Mouse (Mus musculus) kidney, postnatal 36 days (tissue): ENCODE results near the gene Bmpr2.
"Not testable (repeated sequence)": the region's sequence is repeated elsewhere in the genome, so short reads cannot be mapped to it uniquely, and the experiment has no call there.

Experiments used
- DNase-seq, 2 experiments: peaks; one replicate each; pipeline ENCODE4 v3.0.0; 2021 to 2022; ENCODE audit warnings: mixed read lengths in 2 of 2

Gene Bmpr2

DNA sequence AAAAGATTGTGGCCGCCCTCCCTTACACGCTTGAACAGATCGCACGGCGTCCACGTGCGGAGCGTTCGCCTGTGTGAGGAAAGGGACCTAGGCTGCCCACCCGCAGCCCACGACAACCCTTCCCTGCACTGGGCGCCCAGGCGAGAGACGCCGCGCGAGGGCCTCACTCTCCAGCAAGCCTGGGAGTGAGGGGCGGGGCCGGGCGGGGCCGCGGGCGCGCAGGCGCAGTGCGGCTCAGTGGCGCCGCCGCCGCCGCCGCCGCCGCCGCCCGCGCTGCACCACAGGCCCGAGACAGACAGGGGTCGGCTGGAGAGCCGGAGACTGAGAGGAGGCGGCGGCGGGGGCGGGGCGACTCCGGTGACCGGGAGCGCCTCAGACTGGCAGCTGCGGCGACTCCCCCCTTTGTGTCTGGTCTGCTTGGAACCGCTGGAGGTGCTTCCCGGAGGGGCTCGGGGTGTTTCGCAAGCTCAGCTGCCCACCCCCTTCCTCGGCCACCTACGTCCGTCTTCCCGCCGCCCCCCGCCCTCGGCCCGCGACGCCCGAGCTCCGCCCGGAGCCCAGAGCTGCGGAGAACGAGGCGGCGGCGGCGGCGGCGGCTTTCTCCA lies at the start of gene Bmpr2:
TSS of gene Bmpr2 (plus strand) at position 237 of the 605 bp plus-strand sequence.
- DNase-seq: peak; percentile 93 to 96

DNA sequence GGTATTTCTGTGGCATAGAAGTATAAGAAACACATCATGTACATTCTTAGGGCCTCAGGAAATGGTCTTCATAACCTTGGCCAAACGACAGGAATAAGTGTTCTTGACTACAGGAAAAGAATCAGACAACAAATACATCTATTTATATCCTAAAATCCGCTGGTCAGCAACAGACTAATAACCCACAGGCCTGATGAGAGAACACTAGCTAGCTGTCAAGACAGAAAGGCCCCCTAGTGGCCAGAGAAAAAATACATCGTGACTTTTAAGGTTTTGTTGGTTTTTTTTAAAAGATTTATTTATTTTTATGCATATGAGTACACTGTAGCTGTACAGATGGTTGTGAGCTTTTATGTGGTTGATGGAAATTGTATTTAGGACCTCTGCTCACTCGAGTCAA lies 43.3 kb upstream of the Bmpr2 start:
- DNase-seq: peak; percentile 34 to 36

DNA sequence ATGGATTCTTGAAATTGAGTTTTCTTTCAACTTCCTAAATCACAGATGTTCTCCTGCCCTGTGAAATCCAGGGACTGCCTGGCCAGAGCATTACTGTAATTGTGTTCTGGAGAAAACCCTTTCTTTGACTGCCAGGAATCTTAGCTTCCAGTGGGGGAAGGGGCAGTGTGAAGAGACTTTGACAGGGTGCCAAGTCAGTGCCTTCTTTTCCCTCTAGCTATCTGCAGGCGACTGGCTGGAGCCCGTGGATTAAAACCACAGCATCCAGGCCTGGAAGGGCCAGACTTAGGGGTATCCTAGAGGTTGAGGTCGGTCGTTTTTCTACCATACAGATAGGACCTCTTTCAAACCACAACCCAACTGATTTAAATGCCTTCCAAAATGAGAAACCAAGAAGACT lies 37.5 kb upstream of the Bmpr2 start:
- DNase-seq: no peak

DNA sequence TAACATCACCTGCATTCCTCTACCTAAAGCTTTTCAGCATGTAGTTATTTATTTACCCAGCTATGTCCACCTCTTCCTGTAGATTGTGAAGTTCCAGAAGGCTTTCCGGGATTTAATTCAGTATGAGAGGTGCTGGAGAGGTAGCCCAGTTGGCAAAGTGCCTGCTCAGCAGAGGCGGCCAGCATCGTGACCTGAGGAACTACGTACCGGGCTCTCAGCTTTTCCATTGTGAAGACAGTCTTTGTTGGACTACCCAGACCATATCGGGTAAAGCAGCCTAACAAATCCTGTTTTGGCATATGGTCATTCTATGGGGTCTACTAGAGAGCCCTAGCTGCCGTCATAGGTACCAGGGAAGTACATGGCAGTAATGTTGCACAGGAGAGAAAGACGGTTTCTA lies 33.1 kb upstream of the Bmpr2 start:
- peak; percentile 17 to 62 for DNase-seq

DNA sequence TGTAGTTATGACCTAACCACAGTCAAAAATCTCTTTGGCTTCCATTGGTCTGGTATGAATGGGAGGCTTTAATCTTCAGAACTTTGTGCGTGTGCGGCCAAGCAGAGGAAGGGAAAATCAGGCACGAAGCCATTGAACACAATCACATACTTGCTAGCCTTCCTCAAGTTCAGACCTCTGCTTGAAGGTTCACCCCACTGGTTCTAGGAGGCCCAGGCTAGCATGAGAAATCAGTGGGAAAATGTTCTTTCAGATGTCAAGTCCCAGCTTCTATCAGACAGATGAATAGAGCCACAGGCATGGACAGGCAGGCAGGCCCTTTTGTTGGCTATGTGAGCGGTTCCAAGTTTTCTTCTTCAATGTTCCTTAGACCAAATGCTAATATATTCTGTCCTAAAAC lies 32.5 kb upstream of the Bmpr2 start:
- no peak for DNase-seq

DNA sequence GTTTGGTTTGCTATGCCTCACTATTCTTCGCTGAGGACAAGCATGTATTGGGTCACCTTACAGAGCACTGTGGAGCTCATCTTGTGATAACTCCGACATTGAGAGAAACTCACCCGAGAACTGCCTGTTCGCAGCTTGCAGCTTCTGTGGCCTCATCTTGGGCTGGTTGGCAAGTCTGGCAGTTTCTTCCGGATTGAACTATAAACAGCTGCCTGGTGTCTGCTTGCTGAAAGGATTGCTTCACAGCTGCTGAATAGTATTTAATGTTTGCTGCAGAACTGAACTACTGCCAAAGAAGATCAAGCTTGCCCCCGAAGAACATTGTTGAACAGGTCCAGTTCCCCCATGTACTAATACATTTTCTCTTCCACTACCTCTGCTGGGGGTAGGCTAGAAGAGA lies 29.1 kb upstream of the Bmpr2 start:
- no peak for DNase-seq

DNA sequence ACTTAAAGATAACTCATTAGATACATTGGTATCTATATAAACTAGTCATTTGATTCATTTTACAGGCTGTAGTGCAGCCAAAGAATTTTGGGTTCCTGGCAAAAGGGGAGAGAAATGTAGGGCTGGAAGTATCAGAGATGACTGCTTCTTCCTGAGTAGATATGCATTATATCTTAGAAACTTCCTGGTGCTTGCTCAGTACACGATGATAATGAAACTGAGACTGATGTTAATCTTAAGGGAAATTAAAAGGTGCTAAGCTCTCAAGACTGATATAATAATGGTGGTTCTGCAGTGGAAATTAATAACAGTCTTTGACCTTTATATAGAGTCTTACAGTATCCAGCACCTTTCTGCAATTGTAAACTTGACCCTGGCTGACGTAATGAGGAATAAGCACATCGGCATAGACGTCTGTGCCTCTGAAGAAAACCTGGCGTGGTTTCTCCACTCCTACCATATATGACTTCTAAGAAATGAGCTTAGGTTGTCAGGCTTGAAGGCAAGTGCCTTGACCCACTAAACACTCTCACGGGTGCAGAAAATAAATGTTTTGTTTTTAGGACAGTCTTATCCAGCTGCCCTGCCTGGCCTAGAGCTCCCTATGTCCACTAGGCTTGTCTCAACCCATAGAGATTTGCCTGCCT lies 24.3 kb upstream of the Bmpr2 start:
- no peak for DNase-seq

DNA sequence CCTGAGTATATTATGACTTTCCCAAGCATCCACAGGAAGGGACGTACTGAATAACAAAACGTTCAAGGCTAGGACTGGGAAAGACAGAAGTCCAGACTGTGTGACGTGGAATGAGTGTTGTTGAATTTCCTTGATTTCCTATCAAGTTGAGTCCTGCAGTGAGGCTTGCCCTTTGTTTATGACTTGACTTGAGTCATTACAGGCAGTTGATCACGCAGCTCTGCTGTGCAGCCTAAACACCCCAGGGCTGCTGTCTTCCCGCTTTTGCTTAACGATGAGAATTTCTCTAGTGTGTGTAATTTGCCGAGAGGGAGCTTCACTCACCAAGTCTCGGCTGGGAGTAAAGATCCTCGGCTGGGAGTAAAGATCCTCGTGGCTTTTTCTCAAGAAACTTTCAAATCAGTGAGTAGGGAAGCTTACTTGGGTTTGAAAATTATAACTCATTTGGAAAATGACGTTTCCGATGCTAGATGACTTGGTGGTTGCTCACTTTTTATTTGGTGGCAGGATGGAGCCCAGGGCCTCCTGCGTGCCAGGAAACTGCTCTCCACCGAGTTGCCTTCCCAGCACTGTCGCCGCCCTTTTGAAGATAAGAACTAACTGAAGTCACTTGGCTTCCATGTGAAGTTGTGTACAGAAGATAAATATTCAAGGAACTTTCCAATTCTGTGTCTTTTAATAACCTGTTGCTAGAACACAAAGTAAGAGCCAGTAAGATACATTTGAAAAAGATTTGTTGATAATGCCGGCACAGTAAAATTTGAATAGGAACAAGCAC lies 23.4 kb upstream of the Bmpr2 start:
- no peak for DNase-seq

DNA sequence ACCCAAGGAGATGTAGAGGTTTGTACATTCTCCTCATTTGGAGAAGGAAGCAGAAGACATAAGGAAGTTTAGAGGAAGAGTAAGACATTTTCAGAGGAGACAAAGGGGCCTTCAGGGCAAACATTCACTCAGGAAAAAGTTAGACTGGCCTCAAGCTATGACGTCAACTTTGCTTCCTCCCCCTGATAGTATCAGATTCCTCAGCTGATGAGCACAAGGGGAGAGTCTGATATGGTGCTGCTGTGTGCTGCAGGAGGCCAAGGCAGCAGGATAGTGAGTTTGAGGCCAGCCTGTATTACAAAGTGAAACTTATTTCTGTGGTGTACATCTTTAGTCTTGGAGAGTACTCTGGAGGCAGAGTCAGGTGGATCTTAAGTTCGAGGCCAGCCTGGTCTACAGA lies 14.2 kb upstream of the Bmpr2 start:
- no peak for DNase-seq

DNA sequence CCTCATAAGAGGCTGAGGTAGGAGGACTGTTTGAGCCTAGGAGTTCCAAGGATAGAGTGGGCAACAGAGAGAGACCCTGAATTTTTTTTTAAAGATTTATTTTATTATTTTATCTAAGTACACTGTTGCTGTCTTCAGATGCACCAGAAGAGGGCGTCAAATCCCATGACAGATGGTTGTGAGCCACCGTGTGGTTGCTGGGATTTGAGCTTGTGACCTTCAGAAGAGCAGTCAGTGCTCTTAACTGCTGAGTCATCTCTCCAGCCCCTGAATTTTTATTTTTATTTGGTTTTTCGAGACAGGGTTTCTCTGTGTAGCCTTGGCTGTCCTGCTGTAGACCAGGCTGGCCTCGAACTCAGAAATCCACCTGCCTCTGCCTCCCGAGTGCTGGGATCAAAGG lies 13.5 kb upstream of the Bmpr2 start:
- DNase-seq: not testable (repeated sequence)

DNA sequence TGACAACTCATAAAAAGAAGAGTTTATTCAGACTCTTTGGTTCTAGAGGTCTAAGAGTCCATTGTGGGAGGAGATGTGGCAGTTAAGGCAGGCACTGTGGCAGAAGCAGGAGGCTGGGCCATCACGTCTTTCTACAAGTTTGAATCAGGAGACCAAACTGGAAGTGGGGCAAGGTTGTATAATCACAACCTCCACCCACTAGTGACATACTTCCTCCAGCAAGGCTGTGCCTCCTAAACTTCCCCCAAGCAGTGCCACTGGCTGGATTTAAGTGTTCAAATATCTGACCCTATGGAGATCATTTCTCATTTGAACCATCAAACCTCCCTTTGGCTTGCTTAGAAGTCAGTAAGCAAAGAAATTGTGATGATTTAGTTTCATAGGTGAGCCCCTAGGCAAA lies 7.9 kb upstream of the Bmpr2 start:
- DNase-seq: no peak

DNA sequence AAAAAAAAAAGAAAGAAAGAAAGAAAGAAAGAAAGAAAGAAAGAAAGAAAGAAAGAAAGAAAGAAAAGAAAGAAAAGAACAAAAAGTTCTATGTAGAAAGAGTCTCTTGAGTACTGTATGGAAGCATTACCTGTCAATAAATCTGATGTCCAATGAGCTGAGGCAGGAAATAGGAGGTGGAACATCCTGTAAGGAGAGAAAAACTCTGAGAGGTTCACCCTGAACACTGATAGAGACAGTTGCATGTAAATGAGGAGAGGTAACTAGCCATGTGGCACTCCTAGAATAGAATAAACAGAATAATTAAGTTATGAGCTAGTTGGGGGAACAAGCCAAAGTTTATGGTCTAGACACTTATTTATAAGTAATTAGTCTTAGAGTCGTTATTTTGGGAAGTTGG lies 4.9 kb upstream of the Bmpr2 start:
- no peak for DNase-seq

DNA sequence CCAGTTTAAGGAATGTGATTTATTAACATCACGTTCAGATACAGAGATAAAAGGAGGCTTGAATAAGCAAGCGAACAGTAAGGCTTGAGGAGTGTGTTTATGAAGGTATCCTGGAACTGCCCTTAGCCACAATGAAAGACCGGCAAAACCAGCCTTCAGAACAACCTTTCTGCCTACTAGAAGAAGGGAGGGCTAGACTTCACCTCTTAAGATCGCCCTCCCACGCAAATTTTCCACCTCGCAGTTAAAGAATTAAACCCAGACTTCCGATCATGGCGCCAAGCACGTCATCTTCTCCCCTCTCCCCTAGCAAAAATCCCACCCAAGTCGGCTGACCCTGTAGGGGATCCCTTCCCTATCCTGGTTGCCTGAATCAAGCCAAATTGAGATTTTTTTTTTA lies 992 bp upstream of the Bmpr2 start:
- DNase-seq: peak; percentile 26

DNA sequence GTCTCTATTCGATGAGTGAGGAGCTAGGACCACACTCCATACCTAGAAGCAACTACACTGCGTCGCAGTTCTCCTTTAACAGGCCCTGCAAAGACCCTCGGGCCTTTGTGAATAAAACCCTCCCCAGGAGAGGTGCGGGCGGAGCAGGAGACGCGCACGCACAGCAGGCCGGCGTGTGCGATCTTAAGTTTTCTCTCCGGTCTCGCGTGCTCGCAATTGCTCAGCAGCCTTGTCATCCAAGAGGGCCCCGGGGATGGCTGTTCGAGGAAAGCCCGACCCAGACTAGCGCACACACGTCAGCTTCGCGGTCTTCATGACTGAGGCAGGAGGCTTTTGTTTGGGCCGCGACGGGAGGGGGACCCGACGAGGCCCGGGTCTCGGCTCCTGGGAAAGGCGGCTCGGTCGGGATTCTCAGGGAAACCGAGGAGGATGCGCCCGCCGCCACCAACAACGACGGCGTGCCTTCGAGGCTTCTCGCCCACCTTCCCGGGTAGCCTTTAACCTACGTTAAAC lies 493 bp upstream of the Bmpr2 start:
- DNase-seq: peak; percentile 29 to 61

DNA sequence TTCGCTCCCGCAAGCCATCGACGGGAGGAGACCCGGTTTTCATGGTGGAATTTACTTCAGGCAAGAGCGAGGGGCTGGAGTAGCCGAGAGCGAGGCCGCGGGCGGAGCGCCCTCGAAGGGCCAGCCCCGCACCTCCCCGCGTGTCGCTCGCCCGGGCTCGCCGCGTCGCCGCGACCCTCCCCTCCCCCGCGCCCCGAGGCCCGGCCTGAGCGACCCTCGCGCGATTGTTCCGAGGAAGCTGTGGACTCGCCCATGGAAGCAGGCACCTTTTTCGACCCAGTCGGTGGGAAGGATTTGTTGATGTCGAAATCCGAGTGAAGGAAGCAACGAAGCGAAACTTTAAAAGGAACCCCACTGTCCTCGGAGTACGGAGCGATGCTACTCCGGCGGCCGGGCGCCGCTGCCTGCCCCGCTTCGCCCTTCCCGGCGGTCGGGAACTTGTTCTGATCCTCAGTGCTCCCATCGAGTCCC lies 616 bp downstream of the Bmpr2 start:
- peak; percentile 47 to 67 for DNase-seq

DNA sequence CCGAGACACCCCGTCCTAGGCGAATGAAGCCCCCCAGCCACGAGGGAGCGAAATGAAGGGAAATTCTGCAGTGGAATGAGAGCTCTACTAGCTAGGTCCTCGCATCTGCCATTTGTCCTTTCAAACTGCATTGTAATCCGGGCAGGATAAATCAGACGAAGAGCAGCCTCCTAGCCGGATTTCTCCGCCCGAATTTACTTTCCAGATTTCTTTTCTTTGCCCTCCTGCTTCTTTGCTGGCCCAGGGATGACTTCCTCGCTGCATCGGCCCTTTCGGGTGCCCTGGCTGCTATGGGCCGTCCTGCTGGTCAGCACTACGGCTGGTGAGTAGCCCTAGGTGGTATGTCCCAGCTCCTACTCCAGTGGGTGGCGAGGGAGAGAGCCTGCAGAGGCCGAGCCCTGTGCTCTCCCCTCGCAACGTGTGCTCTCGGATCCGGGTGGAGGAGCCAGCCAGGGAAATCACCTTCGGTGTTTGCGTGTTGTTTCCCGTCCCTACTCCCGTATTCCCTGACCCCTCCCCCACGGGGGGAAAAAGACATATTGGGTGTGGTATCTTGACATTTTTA lies 1.3 kb downstream of the Bmpr2 start:
- DNase-seq: peak; percentile 40 to 64

DNA sequence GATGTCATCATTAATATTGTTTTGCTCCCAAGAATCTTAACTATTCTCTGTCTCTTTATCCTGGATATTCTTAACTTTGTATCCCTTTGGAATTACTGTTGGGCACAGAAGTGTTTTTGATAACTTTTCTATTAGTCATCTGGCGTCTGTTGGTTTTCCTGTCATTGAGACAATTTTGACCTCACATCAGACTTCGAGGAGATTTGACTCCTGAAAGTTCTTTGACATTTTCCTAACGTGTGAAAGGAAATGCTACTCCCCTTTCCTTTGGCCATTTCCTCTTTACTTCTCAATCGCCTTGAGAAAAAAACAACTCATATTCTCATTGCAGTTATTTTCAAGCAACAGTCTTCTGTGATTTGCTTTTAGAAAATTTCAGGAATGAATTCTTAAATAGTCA lies 2.1 kb downstream of the Bmpr2 start:
- no peak for DNase-seq

DNA sequence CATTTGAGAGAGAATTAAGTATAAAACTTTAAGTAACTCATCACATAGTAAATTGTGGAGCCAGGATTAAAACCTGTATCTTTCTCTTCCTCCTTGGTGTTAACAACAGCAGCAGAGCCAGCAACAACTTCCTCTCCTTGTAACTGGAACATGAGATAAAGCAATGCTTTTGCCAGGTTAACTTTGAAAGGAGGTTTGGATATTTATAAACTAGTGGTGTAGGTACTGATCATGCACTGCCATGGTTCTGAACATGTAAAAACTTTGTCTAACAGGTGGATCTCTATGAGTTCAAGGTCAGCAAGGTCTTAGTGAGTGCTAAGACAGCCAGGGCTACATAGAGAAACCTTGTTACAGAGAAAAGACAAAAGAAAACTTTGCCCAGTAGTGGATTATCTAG lies 3.4 kb downstream of the Bmpr2 start:
- no peak for DNase-seq

DNA sequence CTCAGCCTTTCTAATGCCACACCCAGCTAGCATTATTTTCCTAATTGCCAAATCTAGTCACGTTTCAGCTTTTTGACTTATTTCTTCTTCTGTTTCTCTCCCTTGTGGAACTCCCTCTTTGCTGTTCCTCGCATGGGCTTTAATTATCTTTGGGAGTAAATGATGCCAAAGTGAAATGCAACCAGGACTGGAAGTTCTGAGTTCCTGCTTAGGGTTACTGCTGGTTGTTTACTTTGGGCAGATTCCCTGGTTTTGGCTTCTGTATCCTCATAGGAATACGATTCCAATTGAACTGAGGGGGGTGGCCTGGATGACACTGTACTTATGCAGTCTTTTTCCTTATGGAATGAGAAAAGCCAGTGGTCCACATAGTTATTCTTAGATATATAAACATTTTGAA lies 8.7 kb downstream of the Bmpr2 start:
- DNase-seq: peak; percentile 14 to 37

DNA sequence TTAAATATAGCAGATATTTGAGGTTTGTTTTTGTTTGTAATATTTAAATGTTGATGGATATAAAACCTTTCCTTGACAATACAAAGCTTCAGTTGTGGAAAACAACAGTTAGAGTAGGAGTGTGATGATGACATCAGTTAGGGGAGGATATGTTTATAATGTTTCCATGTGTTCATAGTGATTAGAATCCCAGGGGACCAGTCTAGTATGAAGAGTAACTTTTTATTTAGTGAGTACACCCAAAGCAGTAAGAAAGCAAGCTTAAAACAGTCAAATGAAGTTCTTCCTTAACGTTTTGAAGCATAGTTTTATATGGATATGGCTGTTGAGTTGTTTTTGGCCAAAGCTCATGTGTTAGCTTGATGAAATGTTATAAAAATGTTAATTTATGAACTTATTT lies 17.9 kb downstream of the Bmpr2 start:
- no peak for DNase-seq

DNA sequence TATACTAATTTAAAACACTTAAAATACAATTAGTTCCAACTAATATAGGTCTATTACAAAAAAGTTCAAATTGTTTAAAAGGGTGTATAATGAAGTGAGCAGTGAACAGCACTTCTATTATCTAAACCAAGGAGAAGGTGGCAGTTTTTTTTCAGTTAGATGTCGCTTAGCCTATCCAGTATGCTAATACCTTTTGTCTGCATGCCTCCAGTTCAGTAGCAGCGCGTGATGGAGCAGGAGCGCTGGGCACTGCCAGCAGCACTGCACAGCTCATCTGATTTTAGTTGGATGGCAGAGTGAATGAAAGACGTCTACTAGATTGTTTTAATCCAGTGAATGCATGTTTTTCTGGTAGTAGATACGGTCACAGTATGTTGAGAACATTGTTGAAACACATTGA lies 25.8 kb downstream of the Bmpr2 start:
- DNase-seq: no peak

DNA sequence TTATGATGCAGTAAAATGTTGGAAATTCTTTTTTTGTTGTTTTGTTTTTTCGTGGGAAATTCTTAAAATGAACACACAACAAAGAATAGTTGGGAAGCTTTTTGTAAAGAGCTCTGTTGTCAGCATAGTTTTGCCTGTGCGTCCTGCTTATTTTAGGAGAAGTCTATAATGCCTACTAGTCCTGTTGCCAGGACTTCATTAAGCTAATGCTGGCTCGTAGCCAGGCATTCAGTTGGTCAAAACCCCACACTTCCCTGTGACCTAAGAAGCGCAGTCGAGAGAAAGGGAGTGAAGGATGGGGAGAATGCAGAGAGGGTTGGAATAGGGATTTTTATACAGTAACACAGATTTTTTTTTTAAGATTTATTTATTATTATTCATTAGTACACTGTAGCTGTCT lies 26.5 kb downstream of the Bmpr2 start:
- peak in 1 of 2 experiments; percentile 20 for DNase-seq

DNA sequence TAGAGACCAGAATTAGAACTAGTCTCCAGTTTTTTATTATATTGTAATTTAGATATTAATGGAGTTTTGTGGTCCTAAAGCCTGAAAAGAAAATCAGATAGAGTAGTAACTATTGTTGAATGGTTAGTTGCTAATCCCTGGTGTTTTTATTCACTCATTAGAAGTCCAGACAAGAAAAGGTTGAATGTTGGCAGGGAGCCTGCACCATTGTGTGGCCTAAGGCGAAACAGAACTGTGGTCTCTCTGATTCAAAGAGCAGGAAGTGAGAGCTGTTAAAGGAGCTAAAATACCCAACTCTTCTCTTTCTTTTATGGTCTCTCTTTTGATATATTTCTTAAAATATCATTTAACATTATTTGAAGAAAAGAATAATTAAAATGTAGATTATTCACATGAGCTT lies 32.1 kb downstream of the Bmpr2 start:
- DNase-seq: peak; percentile 64 to 79

DNA sequence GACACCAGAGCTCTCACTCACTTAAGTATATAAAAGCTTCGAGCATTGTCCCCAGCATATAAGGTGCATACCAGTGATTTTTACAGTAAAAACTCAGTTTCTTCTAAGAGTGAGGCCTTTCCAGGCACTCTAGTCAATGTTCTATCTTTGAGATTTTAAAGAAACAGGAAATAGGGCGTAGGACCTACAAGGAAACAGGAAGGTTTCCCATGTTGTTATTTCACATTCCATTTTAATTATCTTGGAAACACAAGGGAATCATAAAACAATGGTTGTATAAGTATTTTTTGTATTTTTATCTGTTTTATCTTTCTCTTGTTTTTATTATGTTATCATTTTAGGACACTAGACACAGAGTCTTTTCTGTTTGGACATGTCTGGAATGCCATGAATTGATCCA lies 34.7 kb downstream of the Bmpr2 start:
- DNase-seq: no peak
